Mouse (Mus musculus) small intestine, adult 2 months (tissue): ENCODE results near the gene Bcor.

Experiments used
- CTCF ChIP-seq: fragments of 200-500 bp; IDR thresholded peaks from 2 replicates; pipeline ENCODE4 v1.5.1; 2012; ENCODE audit warnings: low read depth, mild to moderate bottlenecking, control low read depth, inconsistent platforms, low read length, moderate library complexity, mixed read lengths; ENCODE audit not compliant: insufficient replicate concordance, insufficient read length; ENCODE audit errors: extremely low read depth
- POLR2A ChIP-seq: fragments of 200-500 bp; IDR thresholded peaks from 2 replicates; pipeline ENCODE4 v1.6.1; 2012; ENCODE audit warnings: low read depth, mild to moderate bottlenecking, control low read depth, inconsistent platforms, low read length, moderate library complexity

- no peak for TF ChIP-seq CTCF
- TF ChIP-seq POLR2A, result no peak
Observed at GRCm38 (mm10) chrX:12140086-12140740, 19.9 kb downstream of the Bcor start.
